8 mouse cellular contexts compared by ENCODE assay signal in genomic region chr11:94957693-94958064, GRCm38 (mm10). TPM values are rescaled to one million over a fixed set of nuclear protein-coding genes. Genes with fewer than 3 reads are reported as not detected.
DNase-seq lines count a peak whose midpoint lies in the region; ATAC-seq and TF ChIP-seq lines count a peak whose summit lies in the region.
"Had no signal": no experiment of that assay in that cellular context is flagged by ENCODE, and none has a peak within 500 bp of the region (broad histone marks: within the 10 kb centered on the region; RNA-seq: fewer than 3 reads in every experiment).

No protein-coding gene starts in this region.

- no peak for TF ChIP-seq CTCF in kidney, postnatal 0 days (IDR thresholded peaks at IDR 0.05; ENCODE audit: low read depth)

- no peaks in the 10 kb centered on the region for H3K9me3 ChIP-seq in midbrain, embryonic 16.5 days (replicated peaks; ENCODE audit: control insufficient read depth, low read length, poor library complexity, severe bottlenecking)
- H3K9me3 ChIP-seq in midbrain, embryonic 10.5 days (replicated peaks) = no peaks in the 10 kb centered on the region
- H3K9me3 ChIP-seq in kidney, postnatal 0 days (replicated peaks; ENCODE audit: low read length) = no peaks in the 10 kb centered on the region

- H3K27ac ChIP-seq in midbrain, embryonic 16.5 days (ENCODE audit: low read length) = peak overlapping the region; percentile 14; the same call in 1 of the 2 replicates
- no peak overlapping the region for H3K27ac ChIP-seq in midbrain, embryonic 10.5 days (replicated peaks)
- peak overlapping the region; percentile 44; the same call in 1 of the 2 replicates for H3K27ac ChIP-seq in kidney, postnatal 0 days

- ATAC-seq in midbrain, embryonic 16.5 days = no peak
- ATAC-seq in kidney, postnatal 0 days (replicated peaks; ENCODE audit: low FRiP score, low read depth) = no peak

- WGBS in midbrain, embryonic 16.5 days = 87% methylated on average over 9 of the region's 9 CpGs
- 85% methylated on average over 9 of the region's 9 CpGs for WGBS in midbrain, embryonic 10.5 days
- 84% methylated on average over 9 of the region's 9 CpGs for WGBS in kidney, postnatal 0 days

- no peak overlapping the region for H3K9ac ChIP-seq in midbrain, embryonic 16.5 days (ENCODE audit: low read depth, low read length)
- H3K9ac ChIP-seq in kidney, postnatal 0 days (ENCODE audit: low read depth, low read length) = no peak overlapping the region

- no peaks in the 10 kb centered on the region for H3K36me3 ChIP-seq in midbrain, embryonic 16.5 days (ENCODE audit: control insufficient read depth, insufficient read depth, low read length)
- no peaks in the 10 kb centered on the region for H3K36me3 ChIP-seq in midbrain, embryonic 10.5 days
- no peaks in the 10 kb centered on the region for H3K36me3 ChIP-seq in kidney, postnatal 0 days (ENCODE audit: insufficient read depth, low read length)

- no peak for DNase-seq in midbrain, embryonic 10.5 days (ENCODE audit: low spot score)
- DNase-seq in heart, adult 11 months = peak; percentile 98
- DNase-seq in kidney, postnatal 0 days (ENCODE audit: low spot score) = no peak
- DNase-seq in embryo, embryonic 10.5 days (ENCODE audit: low spot score) = no peak
- no peak for DNase-seq in layer of hippocampus, adult 9-10 months (ENCODE audit: low spot score)
- no peak for DNase-seq in urinary bladder, postnatal 36 days (ENCODE audit: low spot score in 2 of 2)

- H3K4me3 ChIP-seq in midbrain, embryonic 16.5 days (ENCODE audit: low read depth, low read length) = no peak overlapping the region
- H3K4me3 ChIP-seq in midbrain, embryonic 10.5 days = no peak overlapping the region
- H3K4me3 ChIP-seq in kidney, postnatal 0 days (replicated peaks; ENCODE audit: low read depth, low read length) = no peak overlapping the region

- H3K4me1 ChIP-seq in midbrain, embryonic 16.5 days (ENCODE audit: control insufficient read depth, insufficient read depth, low read length) = no peaks in the 10 kb centered on the region
- H3K4me1 ChIP-seq in midbrain, embryonic 10.5 days = peaks cover 20% of the 10 kb centered on the region
- H3K4me1 ChIP-seq in kidney, postnatal 0 days (replicated peaks; ENCODE audit: insufficient read depth, low read length) = no peaks in the 10 kb centered on the region; the same call in none of the 2 replicates

- no peak overlapping the region for H3K4me2 ChIP-seq in midbrain, embryonic 16.5 days (ENCODE audit: low read length)
- H3K4me2 ChIP-seq in kidney, postnatal 0 days (ENCODE audit: low read length) = no peak overlapping the region

- no peaks in the 10 kb centered on the region for H3K27me3 ChIP-seq in midbrain, embryonic 16.5 days (ENCODE audit: control insufficient read depth, insufficient read depth, low read depth, low read length)
- H3K27me3 ChIP-seq in midbrain, embryonic 10.5 days (ENCODE audit: low read depth, poor library complexity, severe bottlenecking) = peaks cover 8% of the 10 kb centered on the region
- no peaks in the 10 kb centered on the region for H3K27me3 ChIP-seq in kidney, postnatal 0 days (ENCODE audit: insufficient read depth, low read length)

RNA-seq across cellular contexts. Expression of gene Hils1, which starts 9.7 kb away (rescaled TPM):
- polyA plus RNA-seq in midbrain, embryonic 16.5 days (2015; fragmentation: Nextera tagmentation; extraction: Ambion mirVana) = not detected in 2 replicates
- not detected in 2 replicates for polyA plus RNA-seq in midbrain, embryonic 10.5 days (2016; fragmentation: Nextera tagmentation; extraction: Ambion mirVana)
- polyA plus RNA-seq in kidney, postnatal 0 days (2015; fragmentation: Nextera tagmentation; extraction: Ambion mirVana) = not detected in 2 replicates
- polyA plus RNA-seq: intestine, embryonic 14.5 days had no signal

RNA-seq across cellular contexts. Expression of gene Sgca, which starts 18.4 kb away (rescaled TPM):
- 0.20 TPM in 1 of 2 replicates, not detected in the other for polyA plus RNA-seq in midbrain, embryonic 16.5 days (2015; fragmentation: Nextera tagmentation; extraction: Ambion mirVana)
- 0.20 TPM in 1 of 2 replicates, not detected in the other for polyA plus RNA-seq in midbrain, embryonic 10.5 days (2016; fragmentation: Nextera tagmentation; extraction: Ambion mirVana)
- 0.28 and 0.52 TPM in 2 replicates for polyA plus RNA-seq in kidney, postnatal 0 days (2015; fragmentation: Nextera tagmentation; extraction: Ambion mirVana)
- polyA plus RNA-seq: intestine, embryonic 14.5 days had no signal

RNA-seq across cellular contexts. Expression of gene Col1a1, which starts 21.7 kb away (rescaled TPM):
- 58.1 and 84.6 TPM in 2 replicates for polyA plus RNA-seq in midbrain, embryonic 16.5 days (2015; fragmentation: Nextera tagmentation; extraction: Ambion mirVana)
- polyA plus RNA-seq in midbrain, embryonic 10.5 days (2016; fragmentation: Nextera tagmentation; extraction: Ambion mirVana) = 85.4 and 177 TPM in 2 replicates
- polyA plus RNA-seq in kidney, postnatal 0 days (2015; fragmentation: Nextera tagmentation; extraction: Ambion mirVana) = 353 and 441 TPM in 2 replicates

RNA-seq across cellular contexts. Expression of gene Ppp1r9b, which starts 33.2 kb away (rescaled TPM):
- polyA plus RNA-seq in midbrain, embryonic 16.5 days (2015; fragmentation: Nextera tagmentation; extraction: Ambion mirVana) = 18.4 and 19.4 TPM in 2 replicates
- polyA plus RNA-seq in midbrain, embryonic 10.5 days (2016; fragmentation: Nextera tagmentation; extraction: Ambion mirVana) = 8.6 and 9.0 TPM in 2 replicates
- polyA plus RNA-seq in kidney, postnatal 0 days (2015; fragmentation: Nextera tagmentation; extraction: Ambion mirVana) = 10.3 and 10.6 TPM in 2 replicates

RNA-seq across cellular contexts. Expression of gene Samd14, which starts 52.0 kb away (rescaled TPM):
- polyA plus RNA-seq in midbrain, embryonic 16.5 days (2015; fragmentation: Nextera tagmentation; extraction: Ambion mirVana) = 164 and 171 TPM in 2 replicates
- polyA plus RNA-seq in midbrain, embryonic 10.5 days (2016; fragmentation: Nextera tagmentation; extraction: Ambion mirVana) = 40.8 and 58.6 TPM in 2 replicates
- polyA plus RNA-seq in kidney, postnatal 0 days (2015; fragmentation: Nextera tagmentation; extraction: Ambion mirVana) = 13.1 and 14.5 TPM in 2 replicates
